Mouse (Mus musculus) mouse trophoblast stem cell (cell line): ENCODE measurements around the gene Ywhag.

ENCODE experiments used
- in situ Hi-C, 2 experiments: fragments of 300-500 bp; cut with MseI, MboI; formaldehyde crosslinking; loops; 2 replicates in 1 of 2; 3 replicates in 1 of 2; pipeline ENCODE4 v1.15.1; 2025

The Ywhag gene

GRCm38 (mm10) chr5:135888405-135889215, 45.8 kb downstream of the Ywhag start:
- in situ Hi-C loops: no loop called here

DNA sequence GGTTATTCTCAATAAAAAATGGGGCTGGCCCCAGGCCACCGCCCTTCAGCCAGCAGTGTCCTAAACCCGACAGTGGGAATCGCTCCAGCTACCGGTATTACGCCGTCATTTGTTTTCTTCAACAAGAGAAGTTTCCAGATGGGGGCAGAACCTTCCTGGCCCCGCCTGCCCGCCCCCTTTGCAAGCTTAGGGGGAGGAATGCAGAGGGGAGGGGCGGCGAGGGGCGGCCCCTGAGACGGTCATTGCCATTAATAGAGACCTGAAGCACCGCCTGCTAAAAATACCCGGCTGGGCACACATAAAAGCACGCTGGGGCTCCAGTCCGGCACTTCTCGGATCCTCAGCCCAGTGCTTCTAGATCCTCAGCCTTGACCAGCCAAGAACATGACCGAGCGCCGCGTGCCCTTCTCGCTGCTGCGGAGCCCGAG, 46.7 kb downstream of the Ywhag start, which contains the start of gene Hspb1:
Gene Hspb1 (plus strand): TSS at position 245 of the 428 bp plus-strand sequence.
- in situ Hi-C loops: no loop called here

- in situ Hi-C loops: no loop called here
These were observed 49.8 kb downstream of the Ywhag start for GRCm38 (mm10) chr5:135884641-135885040.

DNA sequence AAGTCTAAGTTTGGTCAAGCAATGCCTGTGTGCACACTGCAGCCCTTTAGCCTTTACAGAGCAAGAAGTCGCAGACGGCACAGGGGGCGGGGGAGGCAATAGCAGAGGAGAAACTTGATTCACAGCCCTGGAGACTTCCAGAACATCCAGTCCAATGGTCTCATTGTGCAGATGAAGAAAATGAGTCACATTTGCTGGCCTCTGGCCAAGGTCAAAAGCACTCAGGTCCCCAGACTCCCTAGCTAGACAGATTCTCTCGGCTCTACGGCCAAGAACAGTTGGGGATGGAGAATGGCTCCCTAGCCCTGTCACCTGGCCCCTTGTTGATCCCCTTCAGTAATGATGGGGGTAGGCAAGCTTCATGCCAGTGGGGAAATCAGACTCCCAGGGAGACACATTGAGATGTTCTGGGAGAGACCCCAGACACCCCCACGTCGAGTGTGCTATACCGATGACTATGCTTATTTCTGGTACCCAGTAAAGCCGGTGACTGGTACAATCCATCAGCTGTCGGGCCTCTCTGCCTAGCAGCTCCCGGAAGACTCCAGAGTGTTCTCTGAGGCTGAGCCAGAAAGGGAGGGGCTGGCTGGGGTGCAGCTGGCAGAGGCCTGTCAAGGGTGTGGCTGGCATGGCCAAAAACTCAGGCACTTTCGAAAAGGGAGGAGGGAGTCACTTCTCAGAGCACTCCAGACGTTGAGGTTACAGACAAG, 54.8 kb downstream of the Ywhag start:
- in situ Hi-C loops: no loop called here

DNA sequence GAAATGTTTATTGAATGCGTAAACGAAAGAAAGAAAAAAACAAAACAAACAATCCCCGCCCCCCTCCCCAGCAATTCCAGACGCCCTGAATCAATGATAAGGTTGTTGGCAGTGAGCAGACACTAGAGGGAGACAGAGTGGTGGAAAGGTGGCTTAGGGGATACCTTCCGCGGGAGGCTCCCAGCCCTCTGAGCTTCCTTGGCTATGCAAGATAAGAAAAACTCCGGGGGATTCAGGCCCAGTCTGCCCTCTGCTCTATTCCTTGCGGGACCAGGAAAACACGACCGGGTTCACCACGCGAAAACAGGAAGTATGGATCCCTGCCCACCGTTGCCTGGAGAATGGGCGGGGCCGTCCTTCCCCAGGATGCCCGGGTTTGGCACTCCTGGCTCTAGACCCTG, 56.6 kb downstream of the Ywhag start:
- in situ Hi-C loops: no loop called here

- in situ Hi-C loops: no loop called here
These were observed 57.2 kb downstream of the Ywhag start for GRCm38 (mm10) chr5:135877180-135877579.

DNA sequence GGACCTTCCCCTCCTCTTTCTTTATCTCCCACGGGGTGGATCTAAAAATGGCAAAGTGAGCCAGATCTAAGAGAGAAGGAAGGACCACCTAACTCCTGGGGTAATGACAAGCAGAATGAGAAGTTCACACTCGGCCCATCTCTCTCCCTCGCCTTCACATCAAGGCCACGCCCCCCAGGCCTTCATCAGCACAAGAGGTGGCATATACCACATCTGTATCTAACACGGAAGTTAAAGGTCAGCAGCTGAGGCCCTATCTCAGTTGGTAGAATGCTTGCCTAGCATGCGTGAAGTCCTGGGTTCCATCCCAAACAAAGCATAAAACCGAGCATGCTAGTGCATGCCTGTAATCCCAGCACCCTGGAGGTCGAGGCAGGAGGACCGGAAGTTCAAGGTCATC, 60.7 kb downstream of the Ywhag start:
- in situ Hi-C loops: no loop called here

GRCm38 (mm10) chr5:135872996-135873395, 61.4 kb downstream of the Ywhag start:
- in situ Hi-C loops: no loop called here

DNA sequence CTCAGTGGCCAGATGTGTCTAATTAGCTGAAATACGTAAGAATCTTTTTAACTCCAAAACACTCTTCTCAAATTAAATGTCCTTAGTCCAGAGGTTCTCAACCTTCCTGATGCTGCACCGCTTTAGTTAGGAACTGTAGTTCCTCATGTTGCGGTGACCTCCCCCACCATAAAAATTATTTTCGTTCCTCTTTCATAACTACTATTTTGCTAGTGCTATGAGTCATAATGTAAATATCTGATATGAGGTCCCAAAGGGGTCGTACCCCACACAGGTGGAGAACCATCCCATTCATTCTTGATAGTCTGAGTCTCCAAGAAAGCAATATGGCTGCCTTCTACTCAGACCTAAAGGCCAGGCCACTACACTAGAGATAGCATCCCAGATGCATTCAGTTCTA, 63.9 kb downstream of the Ywhag start:
- in situ Hi-C loops: no loop called here

GRCm38 (mm10) chr5:135869661-135870423, 64.6 kb downstream of the Ywhag start:
- in situ Hi-C loops: loop anchor here in 1 of 2 experiments (10.0 kb wide), 1 partner anchor 255 kb away; no protein-coding TSS in a partner anchor

- in situ Hi-C loops: loop anchor here in 1 of 2 experiments (10.0 kb wide), 1 partner anchor 254 kb away; no protein-coding TSS in a partner anchor
These were observed 65.8 kb downstream of the Ywhag start for GRCm38 (mm10) chr5:135868653-135869052.

GRCm38 (mm10) chr5:135867637-135868593, 66.5 kb downstream of the Ywhag start:
- in situ Hi-C loops: loop anchor here in 1 of 2 experiments (10.0 kb wide), 1 partner anchor 253 kb away; no protein-coding TSS in a partner anchor

- in situ Hi-C loops: loop anchor here in 1 of 2 experiments (10.0 kb wide), 1 partner anchor 252 kb away; no protein-coding TSS in a partner anchor
These were observed 67.8 kb downstream of the Ywhag start for GRCm38 (mm10) chr5:135866662-135867061.
